Mouse (Mus musculus): ENCODE results near the gene Gm10974. TPM values are rescaled to one million over a fixed set of nuclear protein-coding genes. Genes with fewer than 3 reads are reported as not detected.

Gene Gm10974
- not detected for total RNA-seq (2021)
- long read RNA-seq, experiment 1: 0 reads
- long read RNA-seq, experiment 2, partial matches to known transcripts: 0 of 2 reads
- long read RNA-seq, experiment 2, other reads (novel, unspliced or antisense): 2 of 2 reads

DNA sequence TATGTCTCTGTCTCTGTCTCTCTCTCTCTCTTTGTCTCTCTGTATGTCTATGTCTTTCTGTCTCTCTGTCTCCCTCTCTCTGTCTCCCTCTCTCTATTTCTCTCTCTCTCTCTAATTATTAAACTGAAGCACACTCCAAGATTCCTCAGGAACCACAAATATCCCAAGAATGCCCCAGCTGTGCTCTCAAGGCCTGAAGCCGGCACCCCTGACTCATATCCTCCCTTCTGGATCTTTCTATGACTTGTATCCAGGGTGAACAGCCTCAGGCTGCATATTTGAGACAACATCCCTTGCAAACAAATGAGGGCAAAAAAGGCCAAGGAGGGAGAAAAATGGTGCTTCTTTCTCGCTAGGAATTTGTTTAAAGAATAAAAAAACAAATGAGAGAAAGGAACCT, at the start of gene Gm10974:
TSS of gene Gm10974 (plus strand) at position 2 of the 400 bp plus-strand sequence.
- DNase-seq (ENCODE audit: low spot score in 2 of 2): no peak
- intact Hi-C loops (cut with DNase I): no loop called here

GRCm38 (mm10) chr7:66318147-66318546, 47.6 kb upstream of the Gm10974 start:
- intact Hi-C loops (cut with DNase I): no loop called here
- DNase-seq (ENCODE audit: low spot score in 2 of 2): no peak

- intact Hi-C loops (cut with DNase I): no loop called here
- no peak for DNase-seq (ENCODE audit: low spot score in 2 of 2)
Measured at GRCm38 (mm10) chr7:66320996-66321395, 44.7 kb upstream of the Gm10974 start.

DNA sequence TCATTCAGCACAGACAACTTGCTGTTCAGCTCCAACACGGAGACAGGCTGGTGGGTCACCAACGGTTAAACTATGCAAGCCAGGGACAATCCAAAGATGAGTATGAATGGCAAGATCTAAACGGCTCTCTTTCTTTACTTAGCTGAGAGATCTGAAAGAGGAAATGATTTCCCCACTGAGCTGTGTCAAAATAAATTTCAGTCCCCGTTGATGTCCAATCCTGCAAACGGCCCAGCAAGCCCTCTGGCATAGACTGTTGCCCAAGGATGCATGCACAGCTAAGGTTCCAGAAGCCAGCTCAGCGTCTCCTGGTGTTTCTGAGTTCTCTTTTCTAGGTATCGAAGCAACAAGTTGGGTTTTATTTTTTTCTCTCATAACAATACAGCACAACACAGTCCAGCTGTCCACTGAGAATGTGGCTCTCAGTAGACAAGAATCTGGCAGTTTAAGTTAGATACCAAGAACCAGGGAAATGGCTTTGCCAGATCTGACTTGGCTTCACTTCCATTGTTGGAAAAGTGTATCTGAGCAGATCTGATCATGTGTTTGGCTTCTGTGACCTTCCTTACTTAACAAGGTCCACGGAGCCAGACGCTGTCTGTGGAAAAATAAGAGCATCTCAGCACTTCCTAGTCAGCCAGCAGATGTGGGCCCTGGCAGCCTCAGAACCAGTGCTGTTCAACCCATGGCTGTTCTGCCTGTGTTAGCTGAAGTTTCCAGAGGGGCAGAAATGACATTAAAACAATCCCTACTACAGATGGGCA, 42.3 kb upstream of the Gm10974 start:
- intact Hi-C loops (cut with DNase I): no loop called here
- DNase-seq (ENCODE audit: low spot score in 2 of 2): no peak

DNA sequence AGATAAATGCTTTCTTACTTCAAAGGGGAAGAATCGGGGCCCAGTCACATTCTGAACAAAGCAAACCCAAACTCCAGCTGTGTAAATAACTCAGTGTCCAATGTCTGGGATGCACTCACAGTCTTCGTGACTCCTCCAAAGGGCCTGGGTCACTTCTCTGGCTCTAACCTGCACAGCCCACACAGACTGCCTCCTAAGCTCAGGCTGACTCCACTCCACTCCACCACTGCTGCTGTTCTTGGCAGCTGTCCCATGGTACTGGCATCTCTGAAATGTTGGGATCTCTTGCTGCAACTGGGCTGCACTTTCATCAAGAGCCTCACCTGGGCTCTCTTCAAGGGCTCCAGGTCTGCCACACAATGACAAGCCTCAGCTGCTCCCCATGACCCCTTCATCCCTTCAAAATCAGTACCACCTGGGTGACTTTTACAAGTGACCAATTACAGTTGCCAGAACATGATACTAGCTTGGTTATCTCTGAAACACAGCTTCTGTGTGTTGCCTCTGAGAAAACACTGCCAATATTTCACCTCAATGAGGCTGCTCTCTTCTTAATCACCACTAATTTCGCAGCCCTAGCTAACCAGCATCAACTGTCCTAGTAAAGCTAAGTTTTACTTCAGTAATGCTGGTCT, 40.2 kb upstream of the Gm10974 start:
- DNase-seq (ENCODE audit: low spot score in 2 of 2): no peak
- intact Hi-C loops (cut with DNase I): no loop called here

DNA sequence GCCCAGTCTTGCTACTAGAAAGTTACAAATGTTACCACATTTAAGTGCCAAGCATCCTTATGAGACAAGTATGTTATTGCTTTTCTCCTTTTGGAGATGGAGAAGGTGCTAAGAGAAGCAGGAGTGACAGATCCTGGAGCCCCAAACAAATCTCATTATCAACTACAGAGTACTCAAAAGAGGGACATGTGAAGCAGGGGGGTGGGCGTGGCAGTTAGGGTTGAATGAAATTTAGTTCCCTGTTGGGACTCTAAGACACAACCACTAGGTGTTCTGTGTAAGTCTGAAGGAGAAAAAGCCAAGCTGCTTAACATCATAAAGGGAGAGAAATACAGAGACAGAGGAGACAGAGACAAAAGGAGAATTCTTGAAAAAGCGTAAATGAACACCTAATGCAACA, 38.2 kb upstream of the Gm10974 start:
- DNase-seq (ENCODE audit: low spot score in 2 of 2): no peak

GRCm38 (mm10) chr7:66330610-66331009, 35.1 kb upstream of the Gm10974 start:
- no peak for DNase-seq (ENCODE audit: low spot score in 2 of 2)
- intact Hi-C loops (cut with DNase I): no loop called here

More for the DNA sequence above, 38.2 kb upstream of the Gm10974 start:
- intact Hi-C loops (cut with DNase I): no loop called here

DNA sequence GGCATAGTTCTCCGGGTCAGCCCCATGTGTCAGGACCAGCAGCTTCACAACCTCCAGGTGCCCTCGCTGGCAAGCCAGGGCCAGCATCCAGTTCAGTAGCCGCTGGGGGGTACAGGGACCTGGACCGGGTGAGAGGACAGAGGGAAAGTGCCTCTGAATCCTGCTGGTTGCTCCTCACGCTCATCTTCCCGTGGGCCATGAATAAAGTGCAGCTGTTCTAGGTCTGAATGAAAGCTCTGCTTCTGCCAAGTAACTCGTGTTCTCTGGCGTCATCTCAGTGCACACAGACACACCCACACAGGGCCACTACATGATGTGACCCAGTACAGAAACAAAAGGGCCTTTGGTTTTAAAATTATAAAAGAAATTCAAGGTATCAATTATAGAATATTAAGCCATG, 33.4 kb upstream of the Gm10974 start:
- DNase-seq (ENCODE audit: low spot score in 2 of 2): no peak
- intact Hi-C loops (cut with DNase I): no loop called here

DNA sequence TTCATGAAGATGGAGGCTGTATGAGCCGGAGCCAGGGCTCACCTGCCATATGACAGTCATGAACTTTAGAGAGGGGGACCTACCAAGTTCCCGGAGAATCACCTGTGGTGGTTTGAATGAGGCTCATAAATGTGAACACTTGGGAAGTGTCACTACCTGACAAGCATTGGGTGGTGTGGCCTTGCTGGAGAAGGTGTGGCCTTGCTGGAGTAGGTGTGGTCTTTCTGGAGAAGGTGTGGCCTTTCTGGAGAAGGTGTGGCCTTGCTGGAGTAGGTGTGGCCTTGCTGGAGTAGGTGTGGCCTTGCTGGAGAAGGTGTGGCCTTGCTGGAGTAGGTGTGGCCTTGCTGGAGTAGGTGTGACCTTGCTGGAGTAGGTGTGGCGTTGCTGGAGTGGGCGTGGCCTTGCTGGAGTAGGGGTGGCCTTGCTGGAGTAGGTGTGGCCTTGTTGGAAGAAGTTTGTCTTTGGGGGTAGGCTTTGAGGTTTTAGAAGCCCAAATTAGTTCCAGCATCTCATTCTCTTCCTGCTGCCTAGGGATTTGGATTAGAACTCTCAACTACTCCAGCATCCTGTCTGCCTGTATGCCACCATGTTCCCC, 31.7 kb upstream of the Gm10974 start:
- DNase-seq (ENCODE audit: low spot score in 2 of 2): no peak
- intact Hi-C loops (cut with DNase I): no loop called here

GRCm38 (mm10) chr7:66336955-66337354, 28.8 kb upstream of the Gm10974 start:
- intact Hi-C loops (cut with DNase I): no loop called here
- DNase-seq (ENCODE audit: low spot score in 2 of 2): no peak

GRCm38 (mm10) chr7:66339625-66340024, 26.1 kb upstream of the Gm10974 start:
- no peak for DNase-seq (ENCODE audit: low spot score in 2 of 2)
- intact Hi-C loops (cut with DNase I): no loop called here

DNA sequence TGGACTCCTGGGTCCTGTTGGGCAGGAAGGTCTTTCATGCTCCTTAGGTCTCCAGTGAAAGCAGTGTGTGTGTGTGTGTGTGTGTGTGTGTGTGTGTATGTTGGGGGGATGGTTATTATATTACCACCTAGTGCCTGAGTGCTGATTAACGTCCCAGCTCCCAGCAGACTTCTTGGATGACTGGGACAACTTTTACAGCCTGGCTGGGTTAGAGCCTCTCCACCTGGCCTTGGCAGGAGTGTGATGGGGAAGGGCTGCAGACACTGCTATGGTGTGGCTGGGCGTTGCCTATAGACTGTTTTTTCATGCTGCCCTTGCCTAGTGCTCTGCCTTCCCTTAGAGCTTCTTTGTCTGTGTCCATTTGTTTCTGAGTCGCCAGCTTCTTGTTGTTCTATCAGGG, 25.7 kb upstream of the Gm10974 start:
- intact Hi-C loops (cut with DNase I): no loop called here
- DNase-seq (ENCODE audit: low spot score in 2 of 2): no peak

DNA sequence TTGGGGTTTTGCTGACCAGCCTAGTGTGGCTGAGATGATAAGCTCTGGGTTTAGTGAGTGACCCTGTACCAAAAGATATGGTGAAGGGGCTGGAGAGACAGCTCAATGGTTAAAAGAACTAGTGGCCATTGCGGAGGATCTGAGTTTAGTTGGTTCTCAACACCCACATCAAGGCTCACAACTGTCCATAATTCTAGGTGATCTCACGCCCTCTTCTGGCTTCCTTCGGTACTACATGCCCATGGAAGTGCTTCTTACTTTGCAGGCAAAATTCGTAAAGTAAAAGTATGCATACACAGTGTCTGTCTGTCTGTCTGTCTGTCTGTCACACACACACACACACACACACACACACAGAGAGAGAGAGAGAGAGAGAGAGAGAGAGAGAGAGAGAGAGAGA, 23.4 kb upstream of the Gm10974 start:
- intact Hi-C loops (cut with DNase I): no loop called here
- peak; percentile 35 to 45 for DNase-seq (ENCODE audit: low spot score in 2 of 2)

- DNase-seq (ENCODE audit: low spot score in 2 of 2): no peak
- intact Hi-C loops (cut with DNase I): no loop called here
Measured at GRCm38 (mm10) chr7:66342831-66343230, 22.9 kb upstream of the Gm10974 start.

DNA sequence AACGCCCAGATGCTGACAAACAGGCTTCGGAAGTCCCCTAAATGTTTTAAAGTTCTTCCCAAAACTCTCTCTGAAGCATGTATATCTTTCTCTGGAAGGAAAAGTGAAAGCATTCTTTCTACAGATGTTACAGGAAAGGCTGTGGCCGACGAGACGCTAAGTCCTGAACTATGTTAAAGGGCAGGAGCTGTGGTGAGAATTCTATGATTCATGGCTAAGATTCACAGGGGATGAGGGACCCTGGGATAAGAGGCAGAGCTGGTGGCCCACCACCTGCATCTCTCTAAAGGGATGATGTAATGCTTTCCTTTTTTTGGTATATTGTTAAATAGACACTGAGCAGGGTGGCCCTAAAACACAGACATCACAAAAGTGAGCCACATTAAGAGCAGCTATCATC, 22.4 kb upstream of the Gm10974 start:
- intact Hi-C loops (cut with DNase I): no loop called here
- no peak for DNase-seq (ENCODE audit: low spot score in 2 of 2)

GRCm38 (mm10) chr7:66346959-66347663, 18.6 kb upstream of the Gm10974 start:
- intact Hi-C loops (cut with DNase I): no loop called here
- no peak for DNase-seq (ENCODE audit: low spot score in 2 of 2)

DNA sequence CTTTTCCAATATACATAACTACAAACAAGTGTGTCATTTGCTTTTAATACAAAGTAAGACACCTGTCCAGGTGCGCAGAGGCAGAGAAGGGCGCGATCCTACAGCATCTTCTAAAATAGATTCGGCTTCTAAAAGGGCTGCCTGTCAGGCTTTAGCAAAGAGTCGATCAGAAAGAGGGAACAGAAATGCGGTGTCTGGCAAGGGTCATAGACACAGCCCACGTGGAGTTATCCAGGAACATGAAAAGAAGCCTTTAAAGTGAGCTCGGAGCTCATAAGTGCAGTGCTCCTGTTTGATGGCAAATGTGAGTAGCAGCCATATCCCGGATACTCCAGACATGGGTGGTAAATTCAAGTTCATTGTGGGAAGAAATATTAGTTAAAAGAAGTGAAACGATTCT, 17.1 kb upstream of the Gm10974 start:
- intact Hi-C loops (cut with DNase I): no loop called here
- no peak for DNase-seq (ENCODE audit: low spot score in 2 of 2)

GRCm38 (mm10) chr7:66349670-66350069, 16.0 kb upstream of the Gm10974 start:
- no peak for DNase-seq (ENCODE audit: low spot score in 2 of 2)
- intact Hi-C loops (cut with DNase I): no loop called here

GRCm38 (mm10) chr7:66351074-66351473, 14.6 kb upstream of the Gm10974 start:
- intact Hi-C loops (cut with DNase I): no loop called here
- no peak for DNase-seq (ENCODE audit: low spot score in 2 of 2)

- no peak for DNase-seq (ENCODE audit: low spot score in 2 of 2)
- intact Hi-C loops (cut with DNase I): no loop called here
Measured at GRCm38 (mm10) chr7:66354911-66355310, 10.8 kb upstream of the Gm10974 start.
